9 mouse cellular contexts compared by ENCODE assay signal in the genomic region with DNA sequence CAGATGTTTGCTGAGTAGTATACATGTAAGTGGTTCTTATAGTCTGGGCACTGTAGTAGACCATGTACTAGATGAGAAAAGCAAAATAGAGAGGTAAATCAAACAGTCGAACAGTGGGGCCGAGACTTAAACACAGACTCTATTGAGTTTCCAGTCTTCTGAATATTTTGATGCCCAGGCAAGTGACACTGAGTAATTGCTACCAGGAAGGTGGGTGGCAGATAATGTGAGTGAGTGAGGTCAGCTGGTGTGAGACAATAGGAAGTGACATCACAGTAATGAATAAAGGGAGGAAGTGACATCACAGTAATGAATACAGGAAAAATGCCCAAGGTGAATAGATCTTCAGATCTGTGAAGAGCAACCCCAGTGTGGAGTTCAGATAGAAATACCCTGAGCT. TPM values are rescaled to one million over a fixed set of nuclear protein-coding genes. Genes with fewer than 3 reads are reported as not detected.
DNase-seq lines count a peak whose midpoint lies in the region.
"Had no signal": no experiment of that assay in that cellular context is flagged by ENCODE, and none has a peak within 500 bp of the region (broad histone marks: within the 10 kb centered on the region; RNA-seq: fewer than 3 reads in every experiment).

A gene (plus strand): TSS at position 301 of the 400 bp plus-strand sequence.

- DNase-seq in frontal cortex, adult 2 months (ENCODE audit: extremely low spot score in 1 of 2, low spot score in 1 of 2) = no peak
- DNase-seq in frontal cortex, postnatal 25 days (ENCODE audit: low spot score in 2 of 2) = no peak
- DNase-seq in thymus, postnatal 0 days (ENCODE audit: low spot score) = no peak
- no peak for DNase-seq in thymus, postnatal 4 days
- DNase-seq in layer of hippocampus, postnatal 10 days (ENCODE audit: low spot score in 2 of 2) = no peak
- DNase-seq in right cerebral cortex, adult 18-20 months = no peak
- no peak for DNase-seq in right cerebral cortex, adult 2 months (ENCODE audit: low spot score in 2 of 2)
- no peak for DNase-seq in kidney, postnatal 25 days
- DNase-seq: gastrocnemius, postnatal 14 days had no signal

RNA-seq across cellular contexts. Expression of the gene that starts here (rescaled TPM):
- 44.0 and 56.6 TPM in 2 replicates for polyA plus RNA-seq in frontal cortex, adult 2 months (2012; rRNA removed)
- 10.3 and 10.9 TPM in 2 replicates for polyA plus RNA-seq in thymus, postnatal 0 days (2015; fragmentation: Nextera tagmentation; extraction: Ambion mirVana)
- total RNA-seq in layer of hippocampus, postnatal 10 days (2021) = 10 to 100 TPM; 91.7 to 98.0 TPM
